Mouse (Mus musculus) MN1 (cell line): ENCODE data around the gene Pgs1.
A peak's percentile ranks its signal among the peaks of the same experiment; 100 is the strongest.

ENCODE experiments used
- DNase-seq: peaks from one replicate; pipeline ENCODE4 v3.0.0-alpha.2; 2016; ENCODE audit warnings: low spot score

Pgs1 gene

GRCm38 (mm10) chr11:117976081-117976582 is 10.0 kb upstream of the Pgs1 start:
- peak; percentile 85 for DNase-seq

- no peak for DNase-seq
Observed at GRCm38 (mm10) chr11:117977694-117978360, 8.3 kb upstream of the Pgs1 start.

- no peak for DNase-seq
Observed at GRCm38 (mm10) chr11:117979388-117979787, 6.7 kb upstream of the Pgs1 start.

- DNase-seq: no peak
Observed at GRCm38 (mm10) chr11:117982426-117982825, 3.7 kb upstream of the Pgs1 start.

- no peak for DNase-seq
Observed at GRCm38 (mm10) chr11:117983770-117984169, 2.3 kb upstream of the Pgs1 start.

- DNase-seq: peak; percentile 46
Observed at GRCm38 (mm10) chr11:117987032-117987451, 950 bp downstream of the Pgs1 start.

GRCm38 (mm10) chr11:117987968-117988367 is 1.9 kb downstream of the Pgs1 start:
- DNase-seq: no peak

- no peak for DNase-seq
Observed at GRCm38 (mm10) chr11:117989241-117989640, 3.1 kb downstream of the Pgs1 start.

GRCm38 (mm10) chr11:117989926-117990325 is 3.8 kb downstream of the Pgs1 start:
- peak; percentile 68 for DNase-seq

GRCm38 (mm10) chr11:117991502-117992470 is 5.7 kb downstream of the Pgs1 start:
- DNase-seq: no peak

GRCm38 (mm10) chr11:117993190-117994175 is 7.4 kb downstream of the Pgs1 start:
- DNase-seq: no peak

GRCm38 (mm10) chr11:117994250-117995057 is 8.4 kb downstream of the Pgs1 start:
- DNase-seq: no peak

GRCm38 (mm10) chr11:117995255-117995654 is 9.2 kb downstream of the Pgs1 start:
- peak; percentile 59 for DNase-seq

GRCm38 (mm10) chr11:117995661-117996060 is 9.6 kb downstream of the Pgs1 start:
- DNase-seq: no peak

GRCm38 (mm10) chr11:117996066-117996465 is 10.0 kb downstream of the Pgs1 start:
- DNase-seq: no peak

GRCm38 (mm10) chr11:117997085-117997484 is 11.0 kb downstream of the Pgs1 start:
- no peak for DNase-seq

GRCm38 (mm10) chr11:117998356-117998755 is 12.3 kb downstream of the Pgs1 start:
- no peak for DNase-seq

- no peak for DNase-seq
Observed at GRCm38 (mm10) chr11:117999260-117999934, 13.3 kb downstream of the Pgs1 start.

- DNase-seq: no peak
Observed at GRCm38 (mm10) chr11:118000083-118000482, 14.0 kb downstream of the Pgs1 start.

GRCm38 (mm10) chr11:118000565-118001215 is 14.6 kb downstream of the Pgs1 start:
- no peak for DNase-seq
